Mouse (Mus musculus) stomach, embryonic 14.5 days (tissue): ENCODE data around the gene Spata20. TPM values are rescaled to one million over a fixed set of nuclear protein-coding genes. Genes with fewer than 3 reads are reported as not detected.

Experiments
- ATAC-seq: fragments of 200-750 bp; cut with Nextera tagmentation; 2 replicates; pipeline ENCODE4 v1.8.0; 2017; ENCODE audit warnings: low read depth, moderate TSS enrichment; ENCODE audit not compliant: insufficient number of reproducible peaks, insufficient read depth, low FRiP score
- H3K27ac ChIP-seq: fragments of 300-500 bp; sonication (generic); 2 replicates; pipeline ENCODE4 v1.5.1; 2014; ENCODE audit warnings: mild to moderate bottlenecking, low read length, moderate library complexity, mixed read lengths
- H3K27me3 ChIP-seq: fragments of 300-500 bp; sonication (generic); 2 replicates; pipeline ENCODE4 v1.6.1; 2014; ENCODE audit warnings: low read length, control low read depth, mixed read lengths; ENCODE audit not compliant: control insufficient read depth, insufficient read depth
- H3K36me3 ChIP-seq: fragments of 300-500 bp; sonication (generic); 2 replicates; pipeline ENCODE4 v1.6.1; 2014; ENCODE audit warnings: mild to moderate bottlenecking, control low read depth, low read length, moderate library complexity, mixed read lengths; ENCODE audit not compliant: control insufficient read depth, insufficient read depth
- H3K4me1 ChIP-seq: fragments of 300-500 bp; sonication (generic); 2 replicates; pipeline ENCODE4 v1.6.1; 2014; ENCODE audit warnings: low read length, control low read depth, mixed read lengths; ENCODE audit not compliant: control insufficient read depth, insufficient read depth
- H3K4me2 ChIP-seq: fragments of 300-500 bp; sonication (generic); replicated peaks from 2 replicates; pipeline ENCODE4 v1.6.1; 2014; ENCODE audit warnings: low read depth, low read length, control low read depth
- H3K4me3 ChIP-seq: fragments of 300-500 bp; sonication (generic); 2 replicates; pipeline ENCODE4 v1.5.1; 2014; ENCODE audit warnings: low read depth, low read length, control low read depth
- H3K9ac ChIP-seq: fragments of 300-500 bp; sonication (generic); replicated peaks from 2 replicates; pipeline ENCODE4 v1.6.1; 2014; ENCODE audit warnings: low read depth, mild to moderate bottlenecking, control low read depth, low read length, moderate library complexity, mixed read lengths
- H3K9me3 ChIP-seq: fragments of 300-500 bp; sonication (generic); 2 replicates; pipeline ENCODE4 v1.6.1; 2016; ENCODE audit warnings: low read depth, low read length, control low read depth; ENCODE audit not compliant: control insufficient read depth
- WGBS: fragments of 180-500 bp; shearing (Covaris S2); extraction: QIAGEN DNeasy Blood & Tissue Kit; methylation state at CpG from one replicate; pipeline ENCODE4 v1.1.7; 2014; 5-methylcytosine and 5-hydroxymethylcytosine counted together
- polyA plus RNA-seq: library from polyadenylated mRNA; unstranded; fragments of >200 nt; fragmentation: Nextera tagmentation; extraction: Ambion mirVana; gene quantifications from 2 replicates; pipeline ENCODE4 v1.2.1, GENCODE M21; 2014

The Spata20 gene
- polyA plus RNA-seq, 1 experiment from 2014 or later: 0.48 TPM

DNA sequence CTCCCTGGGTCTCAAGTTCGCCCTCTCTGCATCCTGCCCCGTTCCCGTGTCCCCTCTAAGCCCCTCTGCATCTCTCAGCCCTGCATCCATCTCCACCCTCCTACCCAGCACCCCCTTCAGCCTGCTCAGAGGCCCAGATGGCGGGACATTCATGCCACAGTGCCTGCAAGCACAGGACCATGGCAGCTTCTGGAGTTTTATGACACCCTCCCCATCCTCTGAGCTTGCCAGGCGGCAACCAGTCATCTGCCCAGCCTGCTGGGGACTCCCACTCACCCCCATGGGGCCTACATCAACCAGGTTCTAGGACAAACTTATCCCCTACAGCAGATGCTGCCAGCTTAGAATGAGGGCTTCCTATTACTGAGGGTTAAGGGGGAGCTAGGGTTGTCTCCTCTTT is 31.2 kb downstream of the Spata20 start:
- ATAC-seq: no peak
- H3K4me3 ChIP-seq: no peak overlapping the region
- H3K4me2 ChIP-seq: no peak overlapping the region
- 0 out of 2 replicates have a peak, but pooled peaks cover 2% of the 10 kb centered on the region for H3K4me1 ChIP-seq
- 74% methylated on average over 5 of the region's 5 CpGs for WGBS
- no peaks in the 10 kb centered on the region for H3K27me3 ChIP-seq
- H3K9me3 ChIP-seq: no peaks in the 10 kb centered on the region
- peaks cover 10% of the 10 kb centered on the region; the same call in 1 of the 2 replicates for H3K36me3 ChIP-seq
- no peak overlapping the region for H3K27ac ChIP-seq
- H3K9ac ChIP-seq: no peak overlapping the region

GRCm38 (mm10) chr11:94451091-94451773 is 34.7 kb downstream of the Spata20 start:
- 0 out of 2 replicates have a peak, but pooled peaks cover 5% of the 10 kb centered on the region for H3K4me1 ChIP-seq
- no peaks in the 10 kb centered on the region for H3K9me3 ChIP-seq
- H3K27me3 ChIP-seq: no peaks in the 10 kb centered on the region
- no peak overlapping the region for H3K4me2 ChIP-seq
- 46% methylated on average over 12 of the region's 12 CpGs for WGBS
- peaks cover 8% of the 10 kb centered on the region; the same call in 1 of the 2 replicates for H3K36me3 ChIP-seq
- H3K27ac ChIP-seq: no peak overlapping the region
- peak; percentile 3; the same call in 1 of the 2 replicates for ATAC-seq
- H3K9ac ChIP-seq: no peak overlapping the region
- H3K4me3 ChIP-seq: no peak overlapping the region

DNA sequence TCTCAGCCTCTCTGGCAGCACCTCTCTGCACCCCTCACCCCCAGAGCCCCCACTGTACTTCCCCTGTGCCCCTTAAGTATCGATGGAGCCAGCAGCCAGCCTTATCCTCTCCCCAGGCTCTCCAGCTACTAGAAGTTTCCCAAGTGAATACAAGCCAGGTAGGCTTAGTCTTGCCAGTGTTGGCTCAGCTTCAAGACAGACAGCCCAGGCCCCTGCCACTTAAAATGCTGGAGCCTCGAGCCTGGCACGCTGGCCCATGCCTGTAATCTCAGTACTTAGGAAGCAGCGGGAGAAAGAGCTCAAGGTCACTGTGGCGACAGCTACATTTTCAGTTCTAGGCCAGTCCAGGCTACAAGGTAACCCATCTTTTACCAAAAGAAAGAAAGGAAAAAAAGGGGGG is 36.1 kb downstream of the Spata20 start:
- Histone ChIP-seq H3K27ac (no peak overlapping the region), H3K9me3 (no peaks in the 10 kb centered on the region), H3K4me3 (no peak overlapping the region), H3K9ac (no peak overlapping the region), H3K4me1 (0 out of 2 replicates have a peak, but pooled peaks cover 5% of the 10 kb centered on the region), H3K4me2 (no peak overlapping the region), H3K36me3 (peaks cover 5% of the 10 kb centered on the region; the same call in 1 of the 2 replicates), H3K27me3 (no peaks in the 10 kb centered on the region)
- WGBS: 61% methylated on average over 5 of the region's 5 CpGs
- ATAC-seq: no peak

DNA sequence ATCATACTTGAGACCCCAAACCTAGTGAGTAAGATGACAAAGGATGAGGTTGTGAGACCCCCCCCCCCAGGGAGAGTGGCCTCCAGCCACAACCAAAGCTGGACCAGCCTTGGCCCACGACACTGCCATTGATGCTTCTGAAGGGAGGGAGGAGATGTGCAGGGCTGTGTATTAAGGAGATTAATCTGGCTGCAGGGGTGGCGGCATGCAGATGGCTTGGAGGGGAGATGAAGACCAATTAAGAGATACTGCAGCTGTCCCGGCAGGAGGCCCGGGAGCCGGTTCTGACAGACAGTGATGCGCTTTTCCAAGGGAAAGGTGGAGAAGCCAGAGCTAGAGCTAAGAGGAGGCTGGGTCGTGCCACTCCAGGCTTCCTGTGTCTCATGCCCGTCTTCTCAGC is 36.7 kb downstream of the Spata20 start:
- Histone ChIP-seq H3K4me3 (no peak overlapping the region), H3K4me1 (0 out of 2 replicates have a peak, but pooled peaks cover 5% of the 10 kb centered on the region), H3K27ac (no peak overlapping the region), H3K9ac (no peak overlapping the region), H3K9me3 (no peaks in the 10 kb centered on the region), H3K4me2 (no peak overlapping the region), H3K36me3 (peaks cover 5% of the 10 kb centered on the region; the same call in 1 of the 2 replicates), H3K27me3 (no peaks in the 10 kb centered on the region)
- ATAC-seq: no peak
- WGBS: 49% methylated on average over 8 of the region's 8 CpGs

- H3K27ac ChIP-seq: no peak overlapping the region
- H3K9ac ChIP-seq: no peak overlapping the region
- ATAC-seq: no peak
- WGBS: 45% methylated on average over 3 of the region's 3 CpGs
- H3K27me3 ChIP-seq: no peaks in the 10 kb centered on the region
- no peak overlapping the region for H3K4me2 ChIP-seq
- no peak overlapping the region for H3K4me3 ChIP-seq
- no peaks in the 10 kb centered on the region for H3K9me3 ChIP-seq
- H3K4me1 ChIP-seq: 0 out of 2 replicates have a peak, but pooled peaks cover 5% of the 10 kb centered on the region
- peaks cover 5% of the 10 kb centered on the region for H3K36me3 ChIP-seq
Measured at GRCm38 (mm10) chr11:94447017-94447416, 39.0 kb downstream of the Spata20 start.

DNA sequence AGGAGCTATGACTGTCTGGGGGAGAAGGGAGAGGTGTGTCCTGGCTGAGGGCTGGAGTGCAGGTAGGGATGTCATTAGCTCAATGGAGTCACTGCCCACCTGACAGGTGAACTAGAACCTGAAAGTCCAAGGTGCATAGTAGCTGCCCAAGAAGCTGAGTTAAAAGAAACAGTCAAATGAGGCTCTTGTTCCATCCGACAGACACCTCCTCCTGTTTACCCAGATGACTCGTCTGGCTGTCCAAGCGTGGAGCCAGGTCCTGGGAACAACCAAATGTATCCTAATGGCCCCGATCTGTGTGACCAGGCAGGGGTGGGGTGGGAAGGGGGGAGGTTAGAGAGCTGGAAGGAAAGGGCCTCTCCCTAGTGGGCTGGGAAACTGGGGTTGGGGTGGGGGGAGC is 40.7 kb downstream of the Spata20 start:
- Histone ChIP-seq H3K9ac (no peak overlapping the region), H3K27me3 (no peaks in the 10 kb centered on the region), H3K4me1 (0 out of 2 replicates have a peak, but pooled peaks cover 5% of the 10 kb centered on the region), H3K36me3 (peaks cover 7% of the 10 kb centered on the region), H3K9me3 (no peaks in the 10 kb centered on the region), H3K4me3 (no peak overlapping the region), H3K4me2 (no peak overlapping the region), H3K27ac (no peak overlapping the region)
- WGBS: 43% methylated on average over 4 of the region's 4 CpGs
- no peak for ATAC-seq

GRCm38 (mm10) chr11:94444829-94445228 is 41.1 kb downstream of the Spata20 start:
- 73% methylated on average over 5 of the region's 5 CpGs for WGBS
- Histone ChIP-seq H3K4me1 (0 out of 2 replicates have a peak, but pooled peaks cover 4% of the 10 kb centered on the region), H3K4me3 (no peak overlapping the region), H3K4me2 (no peak overlapping the region), H3K27me3 (no peaks in the 10 kb centered on the region), H3K9ac (no peak overlapping the region), H3K36me3 (peaks cover 10% of the 10 kb centered on the region), H3K27ac (no peak overlapping the region), H3K9me3 (no peaks in the 10 kb centered on the region)
- ATAC-seq: no peak

GRCm38 (mm10) chr11:94441752-94442151 is 44.2 kb downstream of the Spata20 start:
- WGBS: 77% methylated on average over 9 of the region's 9 CpGs
- no peak overlapping the region for H3K27ac ChIP-seq
- H3K9ac ChIP-seq: no peak overlapping the region
- H3K27me3 ChIP-seq: no peaks in the 10 kb centered on the region
- H3K4me1 ChIP-seq: no peaks in the 10 kb centered on the region
- no peak for ATAC-seq
- peaks cover 10% of the 10 kb centered on the region for H3K36me3 ChIP-seq
- no peak overlapping the region for H3K4me2 ChIP-seq
- no peaks in the 10 kb centered on the region for H3K9me3 ChIP-seq
- no peak overlapping the region for H3K4me3 ChIP-seq
